Mouse (Mus musculus): ENCODE measurements around the gene Atp6v1g1. TPM values are rescaled to one million over a fixed set of nuclear protein-coding genes. Genes with fewer than 3 reads are reported as not detected.

The Atp6v1g1 gene
- total RNA-seq, 2 experiments from 2014 or later, result 212 to 239 TPM

- Histone ChIP-seq H3K4me3 (no peak overlapping the region), H3K27ac (no peak overlapping the region)
- intact Hi-C loops (cut with DNase I), result no loop called here
- no peak for TF ChIP-seq CTCF (IDR thresholded peaks at IDR 0.05)
- DNase-seq, result no peak
Observed at GRCm38 (mm10) chr4:63553789-63554576, 9.4 kb downstream of the Atp6v1g1 start.

GRCm38 (mm10) chr4:63554616-63555015 lies 10.0 kb downstream of the Atp6v1g1 start:
- Histone ChIP-seq H3K4me3 (no peak overlapping the region), H3K27ac (0 out of 2 replicates have a peak overlapping the region, but pooled peaks have one; percentile 5)
- DNase-seq, result no peak
- intact Hi-C loops (cut with DNase I), result loop anchor here (5.0 kb wide), 2 partner anchors 38 to 47 kb away; no protein-coding TSS in a partner anchor
- no peak for TF ChIP-seq CTCF (IDR thresholded peaks at IDR 0.05)

- H3K27ac ChIP-seq, result 0 out of 2 replicates have a peak overlapping the region, but pooled peaks have one; percentile 10
- intact Hi-C loops (cut with DNase I), result loop anchor here (5.0 kb wide), 2 partner anchors 37 to 48 kb away; no protein-coding TSS in a partner anchor
- no peak for TF ChIP-seq CTCF (IDR thresholded peaks at IDR 0.05)
- no peak for DNase-seq
- H3K4me3 ChIP-seq, result no peak overlapping the region
Observed at GRCm38 (mm10) chr4:63555111-63555510, 10.5 kb downstream of the Atp6v1g1 start.

GRCm38 (mm10) chr4:63556665-63557064 lies 12.1 kb downstream of the Atp6v1g1 start:
- intact Hi-C loops (cut with DNase I), result loop anchor here (5.0 kb wide), 2 partner anchors 36 to 49 kb away; no protein-coding TSS in a partner anchor

GRCm38 (mm10) chr4:63557124-63558059 lies 12.8 kb downstream of the Atp6v1g1 start:
- intact Hi-C loops (cut with DNase I), result loop anchor here (5.0 kb wide), 2 partner anchors 35 to 50 kb away; no protein-coding TSS in a partner anchor

More at GRCm38 (mm10) chr4:63556665-63557064, 12.1 kb downstream of the Atp6v1g1 start:
- no peak for TF ChIP-seq CTCF (IDR thresholded peaks at IDR 0.05)
- no peak overlapping the region; the same call in 1 of the 2 replicates for H3K27ac ChIP-seq
- no peak overlapping the region for H3K4me3 ChIP-seq
- DNase-seq, result no peak

GRCm38 (mm10) chr4:63558407-63559081 lies 14.0 kb downstream of the Atp6v1g1 start, which contains the start of gene Tmem268:
Gene Tmem268, plus strand, starts transcription at chr4:63558781.
- DNase-seq, result peak; percentile 91
- Histone ChIP-seq H3K27ac (peak within 1 kb of the TSS; percentile 99), H3K4me3 (peak within 1 kb of the TSS; percentile 87)
- intact Hi-C loops (cut with DNase I), result loop anchor here (5.0 kb wide), 2 partner anchors 34 to 51 kb away; no protein-coding TSS in a partner anchor
- TF ChIP-seq CTCF (IDR thresholded peaks at IDR 0.05), result peak; percentile 33; the same call in 1 of the 2 replicates

More at GRCm38 (mm10) chr4:63557124-63558059, 12.8 kb downstream of the Atp6v1g1 start:
- no peak for TF ChIP-seq CTCF (IDR thresholded peaks at IDR 0.05)
- Histone ChIP-seq H3K4me3 (peak overlapping the region; percentile 87), H3K27ac (peak overlapping the region; percentile 99)
- no peak for DNase-seq

GRCm38 (mm10) chr4:63559127-63559697 lies 14.6 kb downstream of the Atp6v1g1 start:
- Histone ChIP-seq H3K4me3 (peak overlapping the region; percentile 87), H3K27ac (peak overlapping the region; percentile 99)
- intact Hi-C loops (cut with DNase I), result loop anchor here (5.0 kb wide), 2 partner anchors 33 to 52 kb away; no protein-coding TSS in a partner anchor
- DNase-seq, result no peak
- no peak for TF ChIP-seq CTCF (IDR thresholded peaks at IDR 0.05)

GRCm38 (mm10) chr4:63560079-63560478 lies 15.5 kb downstream of the Atp6v1g1 start:
- no peak for DNase-seq
- TF ChIP-seq CTCF (IDR thresholded peaks at IDR 0.05), result no peak
- Histone ChIP-seq H3K27ac (peak overlapping the region; percentile 99; the same call in 1 of the 2 replicates), H3K4me3 (no peak overlapping the region)
- intact Hi-C loops (cut with DNase I), result no loop called here

- Histone ChIP-seq H3K27ac (peak overlapping the region; percentile 12; the same call in 1 of the 2 replicates), H3K4me3 (no peak overlapping the region)
- no peak for DNase-seq
- intact Hi-C loops (cut with DNase I), result no loop called here
- TF ChIP-seq CTCF (IDR thresholded peaks at IDR 0.05), result no peak
Observed at GRCm38 (mm10) chr4:63561861-63562675, 17.5 kb downstream of the Atp6v1g1 start.

- intact Hi-C loops (cut with DNase I), result no loop called here
- DNase-seq, result no peak
- Histone ChIP-seq H3K4me3 (no peak overlapping the region), H3K27ac (no peak overlapping the region)
- TF ChIP-seq CTCF (IDR thresholded peaks at IDR 0.05), result no peak
Observed at GRCm38 (mm10) chr4:63562742-63563141, 18.2 kb downstream of the Atp6v1g1 start.
